Mouse (Mus musculus) megakaryocyte progenitor cell, adult 5-6 weeks (primary cell): ENCODE measurements around the gene Gse1. TPM values are rescaled to one million over a fixed set of nuclear protein-coding genes. Genes with fewer than 3 reads are reported as not detected.

Experiments
- ATAC-seq: replicated peaks from 2 replicates; pipeline ENCODE4 v1.8.0; 2016; ENCODE audit warnings: mild to moderate bottlenecking, moderate TSS enrichment, inconsistent platforms; ENCODE audit not compliant: poor library complexity
- total RNA-seq, 2 experiments: library from RNA; stranded (forward) in 1 of 2; stranded (reverse) in 1 of 2; fragments of 157-497, 149-512 nt in 1 of 2; fragments of 200-1000 nt in 1 of 2; gene quantifications; 2 replicates each; pipeline versions ENCODE4 v1.2.3 to v1.2.4; 2015 to 2017

The Gse1 gene
- total RNA-seq, 2 experiments from 2014 or later, result 11.2 to 32.6 TPM

DNA sequence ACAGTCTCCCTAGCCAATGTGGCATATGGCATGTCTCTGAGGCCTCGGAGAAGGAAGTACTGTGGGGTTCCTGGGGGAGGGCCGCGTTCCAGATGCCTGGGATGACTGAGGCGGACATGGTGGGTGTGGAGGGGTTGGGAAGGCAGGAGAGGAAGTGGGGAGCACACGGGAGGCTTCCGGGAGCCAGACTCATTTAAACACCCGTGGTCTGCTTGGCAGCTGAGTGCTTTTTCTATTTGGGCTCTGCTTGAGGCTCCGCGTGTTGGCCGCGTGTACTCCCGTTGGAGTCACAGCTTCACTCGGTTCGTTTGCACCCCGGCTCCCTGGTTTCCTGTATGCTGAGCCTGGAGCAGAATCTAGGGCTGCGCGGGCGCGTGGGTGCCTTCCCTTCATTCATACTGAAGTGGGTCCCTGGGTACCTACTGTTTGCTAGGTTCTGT lies 40.3 kb downstream of the Gse1 start:
- no peak for ATAC-seq

DNA sequence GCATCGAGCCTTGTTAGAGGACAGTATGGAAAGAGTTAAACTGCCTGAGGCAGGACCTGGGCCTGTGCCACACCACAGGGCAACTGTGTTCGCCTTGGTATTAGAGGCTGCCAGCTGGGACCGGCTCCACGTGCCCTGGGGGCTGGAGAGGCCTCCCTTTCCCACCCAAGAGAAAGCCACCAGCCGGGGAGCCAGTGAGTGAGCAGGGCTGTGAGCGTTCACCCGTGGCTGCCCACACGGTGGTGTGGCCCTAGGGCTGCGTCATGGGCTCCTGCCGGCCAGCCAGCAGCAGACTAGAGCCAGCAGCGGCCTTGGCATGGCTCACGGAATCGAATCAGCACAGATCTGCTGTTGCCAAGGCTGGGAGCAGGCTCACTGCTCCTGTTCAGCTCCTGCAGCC lies 42.2 kb downstream of the Gse1 start:
- no peak for ATAC-seq

DNA sequence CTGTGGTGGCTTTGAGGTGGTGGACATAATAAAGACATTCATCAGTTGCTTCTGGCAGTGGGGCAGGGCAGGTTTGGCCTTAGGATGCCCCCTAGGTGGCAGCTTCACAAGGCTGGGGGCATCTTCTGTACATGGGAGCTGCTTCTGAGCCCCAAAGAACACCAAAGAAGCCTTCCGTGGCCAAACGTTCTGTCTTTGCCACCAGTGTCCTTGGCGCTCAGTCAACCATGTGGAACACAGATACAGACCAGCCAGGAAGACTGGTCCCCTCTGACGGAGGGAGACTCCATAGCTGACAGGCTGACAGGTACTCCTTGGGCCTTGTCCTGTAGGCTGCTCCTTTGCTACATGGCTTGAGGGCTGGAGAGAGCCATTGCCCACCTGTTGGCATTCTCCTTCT lies 45.2 kb downstream of the Gse1 start:
- ATAC-seq, result no peak

DNA sequence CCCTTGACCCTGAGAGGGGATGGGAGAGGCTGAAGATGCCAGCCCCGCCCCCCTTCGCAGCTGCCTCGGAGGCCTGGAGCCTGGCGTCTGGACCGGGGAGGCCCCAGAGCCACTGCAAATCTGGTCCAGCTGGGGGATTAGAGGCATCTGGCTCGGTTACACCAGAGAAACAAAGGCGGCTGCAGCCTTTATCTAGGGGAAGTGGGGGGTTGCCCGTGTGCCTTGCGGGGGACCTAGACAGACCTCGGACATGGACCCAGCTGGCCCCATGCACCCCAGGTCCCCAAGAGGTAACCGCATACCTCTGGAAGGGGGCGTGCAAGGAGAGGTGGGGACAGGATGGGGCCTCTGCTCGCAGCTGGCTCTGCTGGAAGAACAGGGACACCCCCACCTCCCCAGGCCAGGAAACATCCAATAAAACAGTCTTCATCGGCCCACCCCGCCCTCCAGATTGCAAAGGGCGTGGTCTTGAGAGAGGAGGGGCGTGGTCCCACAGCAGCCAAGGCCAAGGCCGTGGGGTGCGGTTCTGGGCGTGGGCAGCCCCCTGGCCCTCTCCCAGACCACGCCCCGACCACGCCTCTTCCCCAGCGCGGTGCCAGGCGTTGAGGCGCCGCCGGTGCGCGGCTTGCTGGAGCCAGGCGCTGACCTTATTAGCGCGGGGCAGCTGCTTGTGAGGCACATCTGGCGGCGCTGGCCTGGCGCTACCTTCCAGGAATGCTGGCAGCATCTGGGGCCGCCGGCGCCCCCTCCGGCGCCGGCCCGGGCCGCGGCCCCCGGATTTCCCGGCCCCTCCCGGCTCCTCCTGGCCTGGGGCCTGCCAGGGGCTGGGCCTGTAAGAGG lies 48.0 kb downstream of the Gse1 start:
- ATAC-seq, result peak; percentile 89

DNA sequence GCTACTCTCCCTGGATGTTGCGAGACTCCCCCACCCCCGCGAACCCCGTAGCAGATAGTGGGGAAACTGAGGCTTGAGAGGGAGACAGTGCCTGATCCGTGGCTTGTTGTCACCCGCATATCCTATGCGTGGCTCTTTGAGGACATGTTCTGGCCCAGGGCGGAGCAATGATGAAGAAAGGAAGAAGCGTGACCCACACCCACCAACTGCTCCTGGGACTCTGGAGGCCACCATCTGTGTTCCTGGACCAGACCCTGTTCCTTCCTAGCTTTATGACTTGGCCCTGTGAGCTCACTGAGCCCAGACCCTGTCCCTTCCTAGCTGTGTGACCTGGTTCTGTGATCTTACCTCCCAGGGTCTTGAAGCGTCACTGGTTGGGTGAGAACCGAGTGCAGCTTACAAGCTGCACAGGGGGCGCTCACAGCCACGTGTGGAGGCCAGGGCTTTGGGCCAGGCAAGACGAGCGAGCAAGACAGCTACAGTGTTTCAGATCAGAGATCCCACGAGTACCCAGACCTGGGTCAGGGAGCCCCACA lies 48.7 kb downstream of the Gse1 start:
- peak; percentile 35 for ATAC-seq

DNA sequence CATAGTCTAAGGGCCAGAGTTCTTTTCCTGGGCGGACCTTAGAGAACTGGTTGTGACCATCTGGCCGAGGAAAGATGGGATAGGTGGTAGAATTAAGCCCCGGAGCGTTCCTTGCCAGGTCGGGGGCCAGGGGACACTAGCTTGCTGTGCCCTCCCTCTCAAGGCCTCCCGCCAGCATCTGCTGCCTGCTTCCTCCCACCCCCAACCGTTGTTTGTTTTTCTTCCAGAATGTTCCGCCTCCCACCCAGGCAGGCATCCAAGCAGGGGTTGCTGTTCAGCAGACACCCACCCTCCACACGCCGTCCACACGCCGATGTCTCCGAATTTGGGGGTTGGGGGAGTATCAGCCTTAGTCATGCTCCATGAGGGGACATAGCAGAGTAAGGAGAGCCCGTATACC lies 49.8 kb downstream of the Gse1 start:
- ATAC-seq, result no peak

DNA sequence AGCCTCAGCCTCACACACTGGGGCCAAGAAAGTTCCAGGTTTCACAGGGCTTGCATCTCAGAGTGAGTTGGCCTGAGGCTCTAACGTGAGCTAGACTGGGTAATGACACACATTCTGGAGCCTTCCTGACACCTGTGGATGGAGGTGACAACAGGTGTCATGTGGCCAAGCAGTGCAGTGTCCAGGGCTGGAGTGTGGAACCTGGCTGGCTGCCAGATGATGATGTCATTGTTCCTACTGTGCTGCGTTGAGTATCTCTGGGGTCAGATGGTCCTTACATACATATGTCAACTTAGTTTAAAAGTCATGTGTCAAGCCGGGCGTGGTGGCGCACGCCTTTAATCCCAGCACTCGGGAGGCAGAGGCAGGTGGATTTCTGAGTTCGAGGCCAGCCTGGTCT lies 51.2 kb downstream of the Gse1 start:
- no peak for ATAC-seq

DNA sequence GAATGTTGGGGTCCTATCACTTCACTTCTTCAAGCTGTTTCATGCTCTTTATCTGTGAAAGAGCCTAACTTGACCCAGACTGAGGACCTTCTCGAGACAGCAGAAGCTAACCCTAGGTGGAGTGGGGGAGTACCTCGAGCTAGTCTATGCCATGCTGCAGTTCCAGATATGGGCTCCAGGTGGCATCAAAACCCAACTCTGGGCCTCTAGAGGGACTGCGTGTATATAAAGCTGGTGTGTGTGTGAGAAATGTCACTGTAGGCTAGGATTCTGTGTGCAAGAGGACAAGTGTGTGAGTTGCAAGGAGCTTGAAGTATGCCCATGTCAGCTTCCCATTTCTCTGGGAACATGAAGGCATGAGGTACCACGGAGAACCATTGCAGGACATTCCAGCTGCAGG lies 53.2 kb downstream of the Gse1 start:
- ATAC-seq, result peak; percentile 67

DNA sequence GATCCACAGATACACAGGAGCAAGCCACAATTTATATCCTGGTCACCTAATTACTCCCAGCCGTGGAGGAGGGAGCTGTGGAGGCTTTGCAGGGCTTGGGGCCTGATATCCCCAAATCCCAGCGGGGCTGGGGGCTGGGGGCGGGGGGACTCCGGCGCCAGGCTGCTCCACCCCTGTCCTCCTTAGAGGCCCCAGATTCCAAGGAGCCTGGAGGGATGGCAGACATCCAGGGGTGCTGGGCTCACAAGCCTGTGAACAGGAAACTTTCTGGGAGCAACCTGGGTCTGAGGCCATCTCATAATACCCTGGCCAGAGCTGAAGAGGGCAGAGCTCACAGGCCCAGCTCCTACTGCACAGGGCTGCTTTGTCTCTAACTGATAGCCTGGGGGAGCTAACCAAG lies 54.2 kb downstream of the Gse1 start:
- ATAC-seq, result no peak

DNA sequence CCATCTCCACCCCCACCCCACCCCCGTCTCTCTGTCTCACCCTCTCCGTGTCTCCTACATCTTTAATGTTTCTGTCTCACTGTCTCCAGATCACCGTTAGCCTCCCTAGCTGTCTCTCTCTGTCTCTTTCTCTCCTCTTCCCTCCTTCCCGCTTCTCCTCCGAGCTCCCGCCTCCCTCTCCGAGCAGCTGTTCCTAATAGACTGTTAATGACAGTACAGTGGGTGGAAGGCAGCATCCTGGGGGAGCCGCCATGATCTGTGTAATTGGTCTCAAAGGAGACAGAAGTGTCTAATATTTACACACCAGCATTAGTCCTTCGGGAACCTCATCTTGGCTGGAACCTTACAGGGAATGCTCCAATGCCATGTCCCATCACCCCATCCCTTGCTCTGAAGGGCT lies 56.0 kb downstream of the Gse1 start:
- ATAC-seq, result no peak

DNA sequence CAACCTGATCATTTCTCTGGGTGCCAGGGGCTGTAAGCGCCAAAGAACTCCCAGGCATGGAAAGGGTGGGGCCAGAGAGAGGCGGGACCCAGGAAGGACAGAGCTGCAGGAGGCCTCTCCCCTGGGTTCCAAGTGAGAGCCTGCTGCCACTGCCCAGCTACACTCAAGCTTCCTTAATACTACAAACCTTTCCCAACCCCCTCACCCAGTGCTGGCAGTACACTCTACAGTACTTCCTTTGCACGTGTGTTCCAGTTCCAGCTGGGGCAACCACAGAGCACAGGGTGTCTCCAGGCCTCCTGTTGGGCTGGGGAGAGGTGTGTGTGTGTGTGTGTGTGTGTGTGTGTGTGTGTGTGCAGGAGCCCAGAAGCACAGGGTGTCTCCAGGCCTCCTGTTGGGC lies 56.8 kb downstream of the Gse1 start:
- peak; percentile 70 for ATAC-seq

DNA sequence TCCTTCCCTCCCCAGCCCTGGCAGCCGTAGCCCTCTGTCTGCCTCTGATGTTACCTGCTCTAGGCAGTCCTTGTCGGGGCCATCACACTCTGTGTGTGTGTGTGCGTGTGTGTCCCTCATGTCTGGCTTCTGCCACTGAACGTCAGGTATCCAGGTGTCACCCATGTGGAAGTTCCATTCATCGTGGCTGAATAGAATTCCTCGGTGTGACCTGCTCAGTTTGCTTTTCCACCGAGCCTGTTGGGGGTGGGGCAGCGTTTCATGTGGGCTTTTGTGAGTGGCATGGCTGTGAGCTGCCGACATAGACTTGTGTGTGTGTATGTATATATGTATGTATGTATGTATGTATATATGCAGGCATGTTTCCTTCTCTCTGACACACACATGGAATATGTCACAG lies 57.6 kb downstream of the Gse1 start:
- no peak for ATAC-seq

DNA sequence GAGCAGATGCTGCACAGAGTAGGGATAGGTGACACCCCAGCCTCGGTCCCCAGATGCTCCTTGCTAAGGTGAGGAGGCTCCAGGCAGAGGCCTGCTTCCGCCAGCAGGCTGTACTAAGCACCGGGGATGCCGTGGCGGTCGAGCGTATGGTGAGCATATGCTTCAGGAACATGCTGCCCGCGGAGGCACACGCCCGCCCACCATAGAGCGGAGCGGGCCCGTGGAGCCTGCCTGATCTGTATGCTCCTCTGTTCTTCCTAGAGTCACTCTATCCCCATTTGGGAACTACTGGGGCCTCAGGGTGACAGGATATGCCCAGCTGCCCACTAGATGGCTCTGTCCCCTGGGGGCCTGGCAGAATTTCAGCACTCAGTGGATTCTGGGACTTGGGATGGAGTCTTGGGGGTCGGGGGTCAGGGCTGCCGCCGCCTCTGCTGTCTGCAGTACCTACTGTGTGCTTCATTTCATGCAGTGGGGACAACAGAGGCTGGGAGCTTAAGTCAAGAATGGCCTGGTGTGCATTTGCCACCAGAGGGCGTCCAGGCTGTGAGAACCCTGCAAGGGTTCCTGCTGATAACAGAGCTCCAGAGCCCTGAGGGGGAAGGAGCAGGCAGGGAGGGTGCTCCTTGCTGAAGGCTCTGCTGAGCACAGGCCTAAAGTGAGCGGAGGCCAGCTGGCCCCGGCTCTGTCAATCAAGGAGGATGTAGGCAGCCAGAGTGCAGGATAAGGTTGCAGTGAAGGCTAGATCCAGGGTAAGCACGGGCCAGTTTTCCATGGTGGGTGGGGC lies 60.1 kb downstream of the Gse1 start:
- ATAC-seq, result peak; percentile 67

DNA sequence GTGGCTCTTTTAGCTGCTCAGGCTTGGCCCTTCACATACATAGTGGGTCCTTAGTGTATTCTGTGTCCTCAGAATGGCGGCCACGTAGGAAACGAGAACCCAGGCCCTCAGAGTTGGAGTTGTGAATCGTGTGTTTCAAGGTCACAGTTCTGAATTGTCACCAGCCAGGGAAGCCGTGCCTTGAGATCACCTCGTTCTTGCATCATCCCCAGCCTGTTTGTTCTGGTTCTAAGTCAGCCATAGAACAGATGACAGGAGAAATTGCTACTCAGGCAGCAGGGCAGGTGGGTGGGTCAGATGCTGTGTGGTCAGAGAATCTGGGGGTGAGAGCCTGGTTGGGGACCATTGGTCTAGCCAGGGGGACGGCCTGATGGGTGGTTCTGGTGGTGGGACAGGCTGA lies 60.9 kb downstream of the Gse1 start:
- ATAC-seq, result no peak

DNA sequence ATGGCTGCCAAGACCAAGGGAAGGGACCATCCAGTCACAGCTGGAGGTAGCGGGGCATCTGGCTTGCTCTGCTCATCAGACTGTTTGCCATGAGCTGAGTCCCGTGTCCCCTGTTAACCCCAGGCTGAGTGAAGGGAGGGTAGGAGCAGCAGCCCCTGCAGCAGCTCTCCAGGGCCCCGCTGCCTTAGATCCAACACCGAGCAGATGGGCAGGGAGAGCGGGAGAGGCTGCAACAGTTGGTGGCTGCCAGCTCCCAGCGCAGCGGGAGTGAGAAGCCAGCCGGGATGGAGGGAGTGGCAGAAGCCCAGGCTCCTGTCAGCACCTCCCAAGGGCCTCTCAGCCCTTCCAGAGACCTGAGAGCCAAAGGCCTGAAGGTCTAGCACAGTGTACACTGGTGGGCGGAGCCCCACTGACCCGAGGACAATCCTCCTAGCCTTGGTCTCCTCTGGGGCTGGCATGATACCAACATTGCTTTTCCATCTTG lies 61.5 kb downstream of the Gse1 start:
- no peak for ATAC-seq

DNA sequence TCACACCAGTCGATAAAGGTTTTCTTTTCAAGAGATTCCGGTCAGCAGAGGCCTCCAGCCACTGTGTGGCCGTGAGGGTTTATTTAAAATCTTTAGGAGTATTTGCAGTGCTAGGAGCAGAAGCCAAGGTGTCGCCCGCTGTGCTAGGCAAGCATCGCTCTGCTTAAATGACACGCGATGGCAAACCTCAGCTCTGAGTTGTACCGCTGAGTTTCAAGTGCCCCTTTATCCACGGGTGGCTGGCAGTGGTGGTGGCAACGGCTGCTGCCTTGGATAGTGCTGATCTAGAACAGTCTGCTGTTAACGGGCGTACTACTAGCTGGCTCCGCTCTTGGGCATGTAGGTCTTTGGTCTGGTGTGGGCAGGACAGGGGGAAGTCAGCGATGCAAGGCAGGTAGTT lies 62.4 kb downstream of the Gse1 start:
- no peak for ATAC-seq

DNA sequence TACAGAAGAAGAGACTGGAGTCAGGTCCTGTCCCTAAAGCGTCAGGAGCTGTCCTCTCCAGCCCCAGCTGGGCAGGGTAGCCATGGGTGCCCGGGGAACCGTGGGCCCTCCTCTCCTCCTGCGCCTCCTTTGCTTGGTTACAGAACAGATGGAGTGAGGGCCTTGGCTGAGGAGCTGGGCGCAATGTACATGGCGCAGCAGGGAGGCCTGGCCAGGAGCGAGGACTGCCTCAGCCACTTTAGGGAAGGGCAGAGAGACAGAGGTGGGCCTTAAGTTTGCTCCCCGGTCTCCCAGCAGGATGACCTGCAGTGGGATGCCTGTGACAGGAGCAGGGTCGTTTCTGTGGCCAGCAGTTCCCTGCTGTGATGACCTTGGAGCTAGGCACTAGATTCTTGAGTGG lies 63.4 kb downstream of the Gse1 start:
- no peak for ATAC-seq

DNA sequence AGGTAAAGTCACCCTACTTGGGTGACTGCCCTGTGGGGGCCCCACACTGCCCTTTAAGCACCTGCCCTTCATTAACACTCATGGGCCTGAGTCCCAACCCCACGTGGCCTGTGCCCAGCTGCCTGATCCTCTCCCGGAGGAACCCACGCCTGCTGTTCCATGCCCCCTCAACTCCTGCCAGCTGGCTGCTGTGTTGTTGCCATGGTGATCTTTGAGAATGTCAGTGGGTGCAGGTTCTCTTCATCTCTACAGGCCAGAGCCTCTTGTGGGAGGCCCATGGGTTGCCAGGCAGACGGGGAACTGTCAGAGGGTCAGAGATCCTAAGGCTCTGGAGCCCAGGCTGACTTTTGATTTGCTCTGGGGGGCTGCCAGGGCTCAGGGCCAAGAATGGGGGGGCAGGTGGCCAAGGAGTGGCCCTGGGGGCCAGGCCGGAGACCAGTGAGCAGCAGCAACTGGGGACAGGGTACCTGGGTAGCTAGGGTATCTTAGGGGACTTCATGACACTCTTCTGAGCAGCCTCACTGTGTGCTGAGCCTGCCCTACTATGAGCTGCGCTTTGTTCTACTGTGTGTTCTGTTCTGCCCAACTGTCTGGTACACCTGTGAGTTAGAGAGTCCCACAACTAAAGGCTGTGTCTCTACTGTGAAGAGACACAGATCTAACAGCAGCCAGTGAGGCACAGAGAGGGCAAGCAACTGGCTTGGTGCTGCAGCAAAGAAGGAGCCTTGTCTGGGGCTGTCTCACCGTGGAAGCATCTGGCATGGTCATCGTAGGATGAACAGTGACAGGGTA lies 64.3 kb downstream of the Gse1 start:
- no peak for ATAC-seq

DNA sequence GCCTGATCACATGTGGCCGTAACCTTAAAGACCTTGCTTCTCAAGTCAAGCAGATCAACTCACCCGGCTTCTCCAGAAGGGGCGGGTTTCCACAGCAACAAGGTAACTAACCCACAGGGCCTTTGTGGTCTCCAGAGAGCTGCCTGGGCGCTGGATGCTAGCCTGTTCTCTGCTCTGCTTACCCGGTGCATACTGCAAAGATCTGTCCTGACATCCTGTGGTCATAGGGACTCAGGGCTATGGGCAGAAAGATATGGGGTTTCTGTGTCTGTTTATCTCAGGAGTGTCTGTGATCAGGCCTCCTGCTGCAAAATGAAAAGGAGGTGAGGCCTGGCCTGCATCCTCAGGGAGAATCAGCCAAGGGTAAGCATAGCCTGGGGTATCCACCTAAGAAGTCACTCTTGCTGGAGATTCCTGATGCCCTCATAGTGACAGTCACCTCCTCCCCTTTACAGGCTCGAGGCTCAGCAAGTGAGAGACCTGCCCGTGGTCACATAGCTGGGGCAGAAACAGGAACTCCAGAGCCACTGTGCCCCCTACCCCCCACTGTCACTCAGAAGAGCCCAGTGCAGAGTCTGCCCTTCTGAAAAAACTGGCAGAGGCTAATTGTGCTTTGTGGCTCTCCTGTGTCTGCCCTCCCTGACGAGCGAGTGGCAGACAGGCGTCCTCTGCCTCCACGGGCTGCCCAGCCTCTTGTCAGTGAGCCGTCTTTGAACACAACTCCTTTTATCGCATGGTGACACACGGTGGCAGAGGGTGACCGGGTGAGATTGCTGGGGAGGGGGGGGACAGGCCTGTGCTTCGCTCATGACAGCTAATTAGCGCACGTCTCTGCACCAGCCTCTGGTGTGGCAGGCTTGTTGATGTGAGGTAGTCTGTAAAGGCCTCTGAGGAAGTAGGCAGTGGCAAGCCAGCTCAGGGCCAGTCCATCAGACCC lies 65.4 kb downstream of the Gse1 start:
- peak; percentile 81 for ATAC-seq
